Mouse (Mus musculus) ovary, postnatal 14 days (tissue): ENCODE data around the gene Mnx1.

Source experiments
- DNase-seq: peaks from one replicate; pipeline ENCODE4 v3.0.0; 2022; ENCODE audit warnings: low spot score

Mnx1 gene

DNA sequence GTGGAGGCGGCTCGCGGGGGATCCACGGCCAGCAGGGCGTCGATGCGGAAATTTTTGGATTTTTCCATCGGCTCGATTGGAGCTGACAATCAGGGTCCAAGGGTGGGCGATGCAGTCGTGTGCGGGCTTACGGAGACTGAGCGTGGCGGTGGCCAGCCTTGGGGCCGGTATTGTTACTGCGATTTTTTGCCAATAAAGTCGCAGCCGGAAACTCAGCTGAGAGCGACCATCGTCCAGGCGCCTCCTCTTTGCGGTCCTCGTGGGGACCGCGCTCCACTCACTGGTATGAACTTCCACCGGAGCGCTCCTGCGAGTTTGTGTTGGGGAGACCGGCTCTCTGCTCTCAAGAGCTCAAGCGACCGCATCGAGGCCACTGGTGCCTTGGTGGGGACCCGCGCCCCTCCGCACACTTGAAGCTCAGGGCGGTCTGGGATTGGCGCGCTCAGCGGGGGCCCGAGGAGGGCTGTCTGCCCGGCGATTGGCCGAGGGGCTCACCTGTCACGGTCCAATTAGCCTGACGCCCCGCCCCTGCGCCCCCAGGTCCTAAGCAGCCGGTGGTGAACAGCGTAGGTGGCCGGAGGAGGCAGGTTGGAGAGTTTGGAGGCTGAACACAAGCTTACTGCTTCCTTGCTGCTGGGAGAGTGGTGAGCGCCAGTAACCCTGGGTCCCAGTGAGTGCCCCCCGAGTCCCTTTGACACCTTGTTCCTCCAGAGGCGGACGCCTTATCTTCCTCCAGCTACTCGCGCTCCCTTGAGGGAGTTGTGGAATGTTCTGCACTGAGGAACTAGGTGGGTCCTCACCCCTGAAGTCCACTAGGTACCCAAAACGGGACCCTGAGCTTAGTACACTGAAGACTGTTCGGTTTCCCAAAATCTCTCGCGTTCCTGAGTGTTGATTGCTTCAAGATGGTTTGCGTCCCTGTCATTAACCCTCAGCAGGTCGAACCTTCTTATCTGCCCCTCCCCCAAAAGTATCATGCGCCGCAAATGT lies at the start of gene Mnx1:
Mnx1 (minus strand) TSS at position 263 of the 990 bp plus-strand sequence.
- DNase-seq = no peak

DNA sequence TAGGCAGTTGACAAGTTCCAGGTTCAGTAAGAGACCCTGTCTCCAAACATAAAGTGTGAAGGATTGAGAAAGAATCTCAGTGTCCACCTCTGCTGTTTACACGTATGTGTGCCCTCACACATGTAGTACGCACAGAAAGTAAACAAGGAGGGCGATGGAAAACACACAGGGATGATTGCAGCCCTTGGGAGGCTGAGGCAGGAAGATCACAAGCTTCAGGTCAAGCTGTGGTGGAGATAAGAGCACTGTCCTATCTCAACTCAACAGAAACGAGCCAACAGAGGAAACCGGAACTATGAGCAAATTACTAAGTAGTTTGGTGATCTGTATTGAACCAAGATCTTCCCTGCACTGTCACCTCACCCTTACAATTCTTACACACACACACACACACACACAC lies 38.2 kb upstream of the Mnx1 start:
- DNase-seq = no peak

DNA sequence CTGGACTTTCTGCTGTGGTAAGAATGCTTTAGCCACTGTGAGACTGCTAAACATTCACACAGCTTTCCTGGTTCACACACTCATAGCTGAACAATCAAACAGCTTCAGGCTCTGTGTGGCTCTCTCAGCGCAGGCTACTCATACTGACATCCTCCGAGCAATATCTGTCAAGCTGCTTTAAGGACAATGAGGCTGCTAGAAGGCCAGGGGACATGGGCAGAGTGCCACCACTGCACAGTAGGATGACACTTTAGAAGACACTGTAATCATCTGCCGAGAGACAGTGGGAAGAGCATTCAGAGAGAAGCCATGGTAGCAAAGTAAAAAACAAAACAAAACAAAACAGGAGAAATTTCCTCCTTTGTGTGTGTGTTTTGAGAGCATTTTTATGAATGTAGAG lies 37.6 kb upstream of the Mnx1 start:
- DNase-seq = no peak

DNA sequence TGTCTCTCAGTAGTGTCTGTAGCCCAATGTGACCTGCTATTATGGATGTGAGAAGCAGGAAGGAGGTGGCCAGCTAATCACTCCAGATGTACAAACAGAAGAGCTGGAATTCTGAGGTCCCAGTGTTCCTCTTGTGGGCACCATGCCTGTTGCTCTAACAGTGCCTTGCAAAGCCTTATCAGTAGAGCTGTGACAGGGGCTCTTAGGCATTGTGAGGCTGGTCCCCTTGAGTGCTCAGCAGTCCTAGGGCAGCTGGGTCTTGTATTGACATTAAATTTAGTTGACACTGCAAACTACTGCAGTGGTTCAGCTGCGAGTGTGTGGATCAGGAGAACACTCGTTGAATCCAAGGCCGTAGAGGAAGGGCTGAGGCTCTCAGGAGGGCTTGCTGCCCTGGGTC lies 28.7 kb upstream of the Mnx1 start:
- DNase-seq = no peak

DNA sequence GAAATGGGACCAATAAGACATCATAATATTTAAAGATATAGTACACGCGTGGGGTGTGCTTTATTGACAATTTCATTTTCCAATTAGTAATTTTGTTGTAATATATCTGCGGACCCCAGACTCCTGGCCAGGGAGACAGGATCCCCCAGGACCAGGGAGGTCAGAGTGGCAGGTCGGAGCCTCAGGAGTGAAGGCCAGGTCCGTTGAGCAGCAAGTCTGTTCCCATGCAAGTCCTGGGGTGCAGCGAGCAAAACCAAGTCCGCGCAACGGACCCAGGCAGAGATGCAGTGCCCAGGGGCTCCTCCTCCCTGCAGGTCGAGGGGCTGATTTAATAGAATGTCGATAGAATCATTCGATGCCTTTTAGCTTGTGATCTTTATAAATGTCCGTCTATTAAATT lies 9.1 kb upstream of the Mnx1 start:
- DNase-seq = no peak

DNA sequence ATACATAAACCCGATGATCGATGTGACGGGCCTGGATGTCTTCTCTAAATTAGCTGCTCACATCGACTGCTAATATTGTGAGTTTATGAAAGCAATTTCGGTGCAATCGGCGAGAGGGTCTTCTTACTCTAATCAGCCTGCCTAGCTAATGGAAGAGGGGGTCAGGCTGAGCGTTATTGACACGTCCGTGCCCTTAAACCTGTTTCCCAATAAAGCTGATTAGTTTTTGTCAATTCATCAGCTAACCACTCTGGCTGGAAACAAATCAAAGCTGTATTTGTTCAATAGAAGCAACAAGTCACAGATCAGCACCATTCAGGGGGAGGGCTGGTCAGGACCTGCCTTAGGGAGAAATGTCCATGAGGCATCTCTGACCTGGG lies 7.7 kb upstream of the Mnx1 start:
- DNase-seq = no peak

DNA sequence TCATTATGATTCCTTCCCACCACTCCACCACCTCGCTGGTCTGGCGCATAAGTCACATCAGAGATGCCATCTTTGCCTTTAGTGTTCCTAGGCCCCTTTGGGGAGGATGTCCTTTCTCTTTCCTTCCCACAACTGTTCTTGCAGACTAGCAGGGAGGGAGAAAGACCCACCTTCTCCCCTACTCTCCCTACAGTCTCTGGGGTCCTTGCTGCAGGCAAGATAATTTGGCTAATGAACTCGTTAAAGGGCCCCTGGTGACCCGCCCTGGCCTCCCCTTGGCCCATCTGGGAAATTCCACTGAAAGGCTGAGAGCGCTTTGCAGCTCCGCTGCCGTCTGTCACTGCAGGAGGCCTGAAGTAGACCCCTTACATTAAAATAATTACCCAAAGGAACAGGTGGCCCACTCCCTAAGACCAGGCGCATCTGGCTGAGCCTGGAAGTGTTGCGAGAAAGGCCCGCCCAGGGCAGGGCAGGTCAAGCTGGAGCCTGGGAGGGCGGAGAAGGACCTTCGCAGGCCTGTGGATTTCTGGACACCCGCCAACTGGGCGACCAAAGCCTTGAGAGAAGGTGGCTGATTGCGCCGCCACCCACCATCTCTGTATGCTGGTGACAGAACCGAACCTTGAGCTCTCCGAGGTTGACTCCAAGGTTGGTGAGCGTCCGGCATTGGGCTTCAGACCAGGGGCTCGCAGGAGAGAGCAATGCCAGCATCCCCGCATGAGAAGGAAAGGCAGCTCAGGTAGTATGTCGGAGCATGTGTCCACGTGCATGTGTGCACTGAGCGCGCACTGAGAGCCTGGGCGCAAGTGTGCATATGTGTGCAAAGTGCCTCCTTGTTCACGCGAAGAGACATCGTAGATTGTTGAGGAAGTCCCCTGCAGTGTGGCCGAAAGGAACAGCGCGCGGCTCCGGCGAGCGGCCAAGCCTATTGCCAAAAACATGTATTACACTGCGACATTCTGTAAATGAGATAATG lies 7.0 kb upstream of the Mnx1 start:
- DNase-seq = no peak

DNA sequence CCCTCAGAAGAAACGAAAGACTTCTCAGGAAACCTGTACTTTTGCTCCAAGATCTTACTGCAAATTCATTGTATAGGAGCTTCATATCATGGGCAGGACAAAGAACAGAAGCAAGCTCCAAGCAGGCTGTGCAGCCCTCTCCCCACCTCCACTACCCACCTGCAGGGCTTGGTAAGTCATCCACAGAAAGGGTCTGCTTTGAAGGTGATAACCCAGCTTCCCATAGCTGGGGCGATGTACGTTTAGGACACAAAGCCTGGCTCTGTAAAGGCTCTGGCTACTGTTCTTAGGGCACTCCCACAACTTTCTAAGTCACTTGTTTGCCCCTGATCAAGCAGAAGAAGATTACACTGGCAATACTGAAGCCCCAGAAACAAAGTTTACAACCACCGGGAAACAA lies 5.5 kb upstream of the Mnx1 start:
- DNase-seq = no peak

DNA sequence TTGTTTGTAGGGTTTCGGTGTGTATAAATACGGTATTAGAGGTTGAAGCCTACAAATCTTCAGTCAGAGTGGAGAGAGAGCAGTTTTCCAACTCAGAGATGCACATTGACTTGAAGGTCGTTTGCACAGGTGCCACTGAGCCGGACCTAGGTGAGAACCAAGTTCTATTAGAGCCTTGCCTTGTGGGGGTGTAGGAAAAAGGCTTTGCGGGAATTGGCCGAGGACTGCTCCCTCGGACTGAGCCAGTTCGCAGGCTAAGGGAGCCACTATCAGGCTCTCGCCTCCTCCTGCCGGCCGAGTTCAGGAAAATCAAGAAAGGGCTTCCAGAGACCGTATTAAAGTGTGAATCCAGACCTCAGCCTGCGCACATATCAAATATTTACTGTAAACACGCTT lies 926 bp upstream of the Mnx1 start:
- DNase-seq = peak; percentile 39

DNA sequence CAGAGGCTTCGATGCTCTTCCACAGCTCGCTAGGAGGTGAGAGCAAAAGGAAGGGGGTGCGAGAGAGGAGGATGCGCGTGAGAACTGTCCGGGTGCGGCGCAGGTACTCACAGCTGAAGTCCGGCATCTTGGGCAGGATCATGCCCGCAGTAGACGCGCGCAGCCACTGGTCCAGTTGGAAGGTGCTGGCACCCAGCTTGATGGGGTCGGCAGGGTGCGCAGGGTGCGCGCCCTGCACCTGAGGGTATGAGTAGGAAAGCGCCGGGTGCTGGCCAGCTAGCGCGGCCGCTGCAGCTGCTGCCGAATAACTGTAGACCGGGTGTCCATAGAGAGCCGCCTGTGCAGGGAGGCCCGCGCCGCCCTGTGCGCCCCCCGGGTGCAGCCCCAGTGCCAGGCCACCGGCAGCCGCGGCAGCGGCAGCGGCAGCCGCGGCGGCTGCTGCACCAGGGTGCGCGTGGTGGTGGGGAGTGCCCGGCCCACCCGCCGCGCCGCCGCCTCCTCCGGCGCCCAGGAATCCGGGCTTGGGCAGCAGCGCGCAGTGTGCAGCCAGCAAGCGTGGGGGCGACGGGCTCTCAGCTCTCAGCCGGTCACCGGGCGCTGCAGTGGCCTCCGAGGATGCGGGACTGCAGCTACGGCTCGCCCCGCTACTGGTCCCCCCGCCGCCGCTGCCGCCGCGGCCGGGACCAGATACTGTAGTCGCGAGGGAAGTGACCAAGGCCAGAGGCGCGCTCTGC lies 629 bp downstream of the Mnx1 start:
- no peak for DNase-seq

DNA sequence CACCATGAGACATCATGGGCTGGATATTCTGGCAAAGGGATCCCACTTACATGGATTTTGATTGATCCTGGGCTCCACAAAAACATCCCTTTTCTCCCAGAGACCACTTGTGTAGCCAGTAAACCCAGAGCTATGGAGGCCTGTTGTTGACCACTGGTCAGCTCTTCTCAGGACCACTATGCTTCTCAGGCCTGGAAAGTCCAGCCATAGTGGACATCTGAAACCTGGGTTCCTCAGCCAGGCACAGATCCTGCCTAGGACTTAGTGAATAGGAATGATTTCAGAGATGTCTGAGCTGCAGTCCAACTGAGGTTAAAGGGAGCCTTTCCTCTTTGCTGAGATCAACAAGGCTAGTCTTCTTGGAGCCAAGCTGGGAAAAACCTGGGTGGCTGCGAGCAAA lies 2.2 kb downstream of the Mnx1 start:
- DNase-seq = no peak

DNA sequence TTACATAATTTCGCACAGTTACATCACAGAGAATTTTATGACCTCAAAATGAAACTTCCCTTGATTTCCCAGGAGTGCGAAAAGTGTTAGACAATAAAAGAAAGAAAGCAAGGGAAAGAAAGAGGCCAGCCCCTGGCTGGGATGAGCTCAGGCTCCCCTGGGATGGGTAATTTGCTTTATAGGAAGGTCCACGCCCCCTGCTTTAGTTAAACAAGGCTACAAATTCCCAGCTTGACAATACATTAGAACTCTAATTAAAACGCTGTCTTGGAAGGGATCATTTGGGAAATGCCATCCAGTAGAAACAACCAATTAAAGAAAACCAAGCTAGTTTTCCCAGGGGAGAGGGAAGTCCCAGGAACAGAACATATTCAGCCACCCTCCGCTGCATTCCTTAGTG lies 2.7 kb downstream of the Mnx1 start:
- DNase-seq = no peak

DNA sequence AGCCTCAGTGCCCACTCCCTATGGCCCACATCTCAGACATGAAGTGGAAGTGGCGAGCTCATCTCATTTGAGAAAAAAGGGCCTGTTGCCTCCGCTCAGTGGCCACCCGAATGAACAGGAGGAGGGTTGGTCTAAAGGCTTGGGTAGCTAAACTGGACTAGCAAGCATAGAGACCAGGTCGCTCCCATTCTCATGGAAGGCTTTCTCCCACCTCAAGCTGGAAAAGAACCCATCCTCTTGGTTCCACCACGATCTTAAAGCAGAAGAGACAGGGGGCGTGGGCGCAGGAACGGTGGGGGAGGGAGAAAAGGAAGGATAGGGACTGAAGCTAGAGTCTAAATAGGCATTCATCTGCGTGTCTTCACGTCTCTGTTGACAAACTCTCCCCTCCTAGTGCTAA lies 3.2 kb downstream of the Mnx1 start:
- no peak for DNase-seq

DNA sequence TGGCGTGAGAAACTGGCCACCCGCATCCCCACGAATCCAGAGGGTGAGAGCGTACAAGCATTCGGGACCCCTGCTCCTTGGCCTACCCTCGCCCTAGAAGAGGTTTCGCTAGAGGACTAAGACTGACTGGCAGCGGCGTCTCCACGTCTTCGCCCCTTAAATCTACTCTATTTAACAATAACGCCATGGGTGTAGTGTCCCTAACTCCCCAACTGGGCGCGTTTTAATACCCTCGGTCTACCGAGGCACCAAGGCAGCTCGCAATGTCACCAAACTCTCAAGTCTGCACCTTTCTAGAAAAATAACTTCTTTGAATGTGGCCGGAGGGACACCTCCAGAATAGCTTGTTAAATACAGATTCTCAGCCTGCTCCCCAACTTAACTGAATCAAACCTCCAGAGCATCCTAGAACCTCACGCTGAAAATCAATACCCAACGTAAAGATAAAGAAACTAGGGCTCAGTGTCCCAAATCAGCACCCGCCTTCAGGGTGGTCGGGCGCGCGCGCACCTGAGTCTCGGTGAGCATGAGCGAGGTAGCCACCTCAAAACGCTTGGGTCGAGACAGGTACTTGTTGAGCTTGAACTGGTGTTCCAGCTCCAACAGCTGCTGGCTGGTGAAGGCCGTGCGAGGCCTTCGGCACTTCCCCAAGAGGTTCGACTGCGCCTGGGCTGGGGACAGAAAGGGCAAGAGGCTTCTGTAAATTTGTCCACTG lies 3.9 kb downstream of the Mnx1 start:
- no peak for DNase-seq

DNA sequence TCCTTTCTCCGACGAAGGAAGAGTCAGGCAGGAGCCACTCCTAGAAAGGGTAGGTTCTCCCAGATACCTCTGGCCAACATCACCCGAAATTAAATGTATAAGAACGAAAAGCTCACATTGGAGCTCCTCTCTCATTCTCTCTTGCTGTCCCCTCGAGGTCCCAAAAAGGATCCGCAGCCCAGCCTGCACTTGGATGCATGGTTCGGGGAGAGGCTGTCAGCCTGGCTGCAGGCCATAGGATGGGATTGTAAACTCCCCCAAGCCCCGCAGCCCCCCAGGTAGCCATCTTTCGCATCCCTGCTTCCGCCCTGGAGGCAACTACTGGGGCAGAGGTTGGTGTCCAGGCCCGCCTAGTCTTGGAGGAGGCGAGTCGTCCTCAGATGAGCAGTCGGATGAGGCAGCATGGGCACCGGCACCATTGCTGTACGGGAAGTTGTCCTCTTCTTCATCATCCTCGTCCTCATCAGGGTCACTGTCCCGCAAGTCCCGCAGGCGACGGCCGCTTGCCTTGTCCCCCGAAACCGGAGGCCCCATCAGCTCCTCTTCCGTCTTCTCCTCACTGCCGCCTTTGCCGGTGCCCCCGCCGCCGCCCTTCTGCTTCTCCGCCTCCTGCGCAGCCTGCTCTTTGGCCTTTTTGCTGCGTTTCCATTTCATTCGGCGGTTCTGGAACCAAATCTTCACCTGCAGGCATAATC lies 4.6 kb downstream of the Mnx1 start:
- DNase-seq = no peak

DNA sequence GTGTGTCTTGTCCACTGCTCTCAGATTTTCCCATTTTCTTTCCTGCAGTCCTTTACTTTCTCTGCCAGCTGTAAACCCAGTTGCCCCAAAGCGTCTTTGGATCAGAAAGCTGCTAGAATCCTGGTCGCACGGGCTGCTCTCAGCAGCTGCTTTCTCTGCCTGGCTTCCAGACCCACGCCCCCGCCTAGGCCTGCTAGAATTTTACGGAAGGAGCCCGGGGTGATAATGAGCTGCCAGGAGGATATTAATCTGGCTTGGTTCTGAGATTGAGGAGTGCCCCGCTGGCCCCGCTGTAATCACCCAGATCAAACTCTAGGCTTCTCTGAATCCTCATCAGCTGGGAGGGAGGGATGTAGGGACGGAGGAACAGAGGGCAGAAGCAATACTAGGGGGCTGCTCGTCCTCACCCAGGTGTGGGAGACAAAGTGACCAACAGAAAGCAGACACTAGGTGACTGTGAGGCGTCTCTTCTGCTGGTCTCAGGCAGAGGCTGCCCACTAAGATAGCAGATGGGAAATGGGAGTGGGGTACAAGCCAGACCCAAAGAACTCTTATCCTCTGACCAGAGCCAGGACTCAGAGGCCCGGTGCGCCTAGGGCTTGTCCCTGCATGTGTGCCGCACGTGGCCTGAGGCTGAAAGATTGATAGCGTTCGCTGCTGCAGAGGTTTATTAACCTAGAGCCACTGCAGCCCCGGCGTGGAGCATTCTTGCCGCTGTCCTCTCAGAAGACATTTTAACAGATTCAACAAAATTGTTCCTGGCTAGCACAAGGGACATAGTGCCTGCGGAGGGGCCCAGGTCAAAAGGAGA lies 6.2 kb downstream of the Mnx1 start:
- DNase-seq = no peak

DNA sequence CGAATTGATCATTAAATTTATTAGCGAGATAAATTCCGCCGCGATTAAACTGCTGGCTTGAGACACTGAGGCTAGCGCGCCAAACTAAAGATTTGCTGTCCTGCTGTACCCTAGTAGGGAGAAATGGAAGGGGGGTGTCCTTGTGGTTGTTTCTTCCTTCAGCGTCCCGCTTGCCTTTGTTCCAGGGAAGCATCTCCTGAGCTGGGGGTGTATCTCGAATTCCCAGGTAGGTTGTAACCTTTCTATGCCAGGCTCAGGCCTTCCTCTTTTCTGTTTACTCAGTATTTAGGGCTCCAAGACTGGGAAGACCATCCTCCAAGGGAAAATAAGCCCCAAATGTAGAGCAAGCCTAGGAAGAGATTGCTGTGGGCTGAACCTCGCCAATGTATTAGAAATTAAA lies 6.9 kb downstream of the Mnx1 start:
- no peak for DNase-seq

DNA sequence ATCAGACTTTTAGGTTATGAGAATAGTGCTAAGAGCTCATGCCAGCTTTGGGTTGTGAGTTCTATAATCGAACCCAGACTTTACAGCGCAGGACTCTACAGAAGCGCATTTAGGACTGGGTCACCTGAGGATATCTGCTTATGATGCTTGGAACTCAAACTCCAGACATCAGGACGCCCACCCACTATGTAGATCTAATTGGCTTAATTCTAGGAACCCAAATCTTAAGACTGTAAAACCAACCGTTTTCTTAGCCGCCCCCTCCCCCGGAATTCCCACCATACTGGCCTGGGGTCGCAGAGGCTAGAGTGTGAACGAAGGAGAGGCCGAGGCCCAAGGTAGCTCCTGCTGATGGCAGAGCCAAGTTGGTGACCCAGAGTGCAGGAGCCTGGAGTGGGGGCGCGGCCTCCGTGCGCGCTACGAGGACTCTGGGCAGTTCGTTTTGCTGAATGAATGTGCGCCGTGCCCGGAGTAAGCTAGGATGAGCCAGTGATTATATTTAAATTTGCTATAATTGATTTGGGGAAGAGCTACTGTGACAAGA lies 7.3 kb downstream of the Mnx1 start:
- DNase-seq = no peak

DNA sequence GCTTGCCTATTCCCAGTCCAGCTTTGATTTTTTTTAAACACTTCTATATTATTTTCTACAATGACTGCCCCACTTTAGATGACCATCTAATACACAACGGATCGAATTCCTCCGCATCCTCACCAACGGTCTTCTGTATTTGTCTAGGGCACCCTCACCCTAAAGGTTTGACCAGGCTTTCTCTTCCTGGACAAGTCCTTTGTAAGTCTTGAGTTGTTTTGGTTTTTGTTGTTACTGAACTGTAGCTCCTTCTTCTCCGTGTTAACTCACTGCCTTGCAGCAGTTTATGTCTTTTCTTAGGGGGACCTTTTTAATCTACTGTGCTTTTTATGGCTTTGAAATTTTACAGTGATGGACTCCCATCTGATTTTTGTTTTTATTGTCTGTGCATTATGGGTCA lies 8.0 kb downstream of the Mnx1 start:
- DNase-seq = no peak

DNA sequence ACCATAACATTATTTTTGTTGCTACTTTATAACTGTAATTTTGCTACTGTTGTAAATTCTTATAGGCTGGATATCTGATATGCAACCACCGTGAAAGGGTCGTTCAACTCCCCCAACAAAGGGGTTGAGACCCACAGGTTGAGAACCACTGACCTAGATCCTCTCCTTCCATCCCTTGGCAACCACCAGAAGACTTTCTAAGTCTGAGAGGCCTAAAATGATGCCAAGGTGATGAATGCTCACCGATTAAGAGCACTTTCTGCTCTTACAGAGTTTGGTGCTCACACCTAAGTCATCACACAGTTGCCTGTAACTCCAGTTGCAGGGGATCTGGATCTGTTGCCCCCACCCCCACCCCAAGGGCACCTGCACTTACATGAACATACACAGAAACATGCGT lies 8.8 kb downstream of the Mnx1 start:
- DNase-seq = no peak
